Mouse (Mus musculus): ENCODE measurements around the gene Lrrc10b. TPM values are rescaled to one million over a fixed set of nuclear protein-coding genes. Genes with fewer than 3 reads are reported as not detected.

Gene Lrrc10b
- polyA plus RNA-seq, 1 experiment, result 2.9 TPM

GRCm38 (mm10) chr19:10444685-10445369 is 12.4 kb downstream of the Lrrc10b start:
- DNase-seq (ENCODE audit: low spot score), result no peak

GRCm38 (mm10) chr19:10437521-10437920 is 19.8 kb downstream of the Lrrc10b start:
- no peak for DNase-seq (ENCODE audit: low spot score)

- DNase-seq (ENCODE audit: low spot score), result no peak
Measured at GRCm38 (mm10) chr19:10436726-10437125, 20.5 kb downstream of the Lrrc10b start.

- no peak for DNase-seq (ENCODE audit: low spot score)
Measured at GRCm38 (mm10) chr19:10435908-10436307, 21.4 kb downstream of the Lrrc10b start.

DNA sequence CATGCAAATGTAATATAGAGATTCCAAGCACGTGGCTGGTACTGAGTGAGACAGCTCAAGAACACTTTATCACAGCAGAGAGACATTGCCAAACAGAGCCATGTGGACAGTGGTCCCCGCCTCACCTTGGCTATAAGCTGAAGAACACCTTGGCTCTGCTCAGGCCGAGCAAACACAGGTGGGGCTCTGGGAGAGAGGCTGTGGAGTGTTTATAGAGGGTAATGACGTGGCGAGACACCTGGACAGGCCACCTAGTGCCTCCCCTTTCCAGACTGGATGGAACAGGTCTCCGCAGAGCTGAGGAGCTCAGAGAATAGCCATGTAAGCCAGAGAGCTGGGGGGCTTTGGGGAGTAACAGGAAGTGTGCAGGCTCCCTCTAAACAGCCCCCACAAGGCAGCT is 22.3 kb downstream of the Lrrc10b start:
- no peak for DNase-seq (ENCODE audit: low spot score)

DNA sequence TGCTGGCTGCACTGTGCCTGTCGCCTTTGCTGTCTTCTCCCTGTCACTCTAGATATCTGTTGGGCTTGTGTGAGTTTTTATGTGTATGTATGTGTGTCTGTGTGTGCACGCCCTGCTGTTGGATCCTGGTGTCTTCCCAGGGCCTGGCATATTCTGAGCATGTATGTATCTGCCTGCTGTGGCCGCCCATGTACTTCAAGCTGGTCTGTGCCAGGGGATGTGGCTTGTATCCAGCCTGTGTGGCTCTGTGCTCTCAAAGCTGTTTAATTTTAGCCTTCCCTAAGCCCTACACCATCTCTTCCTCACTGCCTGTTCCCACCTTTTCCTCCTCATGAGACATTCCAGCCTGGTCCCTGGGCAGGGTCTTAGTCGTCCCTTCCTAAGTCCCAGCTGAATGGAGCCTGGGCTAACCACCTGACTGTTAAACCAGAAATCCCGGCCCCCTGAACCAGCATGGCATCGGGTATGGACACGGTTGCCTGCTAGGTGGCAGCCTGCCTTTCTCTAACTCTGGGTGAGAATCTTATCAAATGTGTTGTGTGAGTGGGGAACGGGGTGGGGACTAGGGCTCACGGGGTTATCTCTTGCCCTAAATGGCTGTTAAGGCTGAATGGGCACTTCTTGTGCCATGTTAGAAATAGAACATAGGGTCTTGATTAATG is 23.3 kb downstream of the Lrrc10b start:
- DNase-seq (ENCODE audit: low spot score), result no peak

- DNase-seq (ENCODE audit: low spot score), result no peak
Measured at GRCm38 (mm10) chr19:10433225-10433624, 24.0 kb downstream of the Lrrc10b start.

GRCm38 (mm10) chr19:10431841-10432240 is 25.4 kb downstream of the Lrrc10b start:
- DNase-seq (ENCODE audit: low spot score), result no peak

GRCm38 (mm10) chr19:10431410-10431809 is 25.9 kb downstream of the Lrrc10b start:
- no peak for DNase-seq (ENCODE audit: low spot score)

DNA sequence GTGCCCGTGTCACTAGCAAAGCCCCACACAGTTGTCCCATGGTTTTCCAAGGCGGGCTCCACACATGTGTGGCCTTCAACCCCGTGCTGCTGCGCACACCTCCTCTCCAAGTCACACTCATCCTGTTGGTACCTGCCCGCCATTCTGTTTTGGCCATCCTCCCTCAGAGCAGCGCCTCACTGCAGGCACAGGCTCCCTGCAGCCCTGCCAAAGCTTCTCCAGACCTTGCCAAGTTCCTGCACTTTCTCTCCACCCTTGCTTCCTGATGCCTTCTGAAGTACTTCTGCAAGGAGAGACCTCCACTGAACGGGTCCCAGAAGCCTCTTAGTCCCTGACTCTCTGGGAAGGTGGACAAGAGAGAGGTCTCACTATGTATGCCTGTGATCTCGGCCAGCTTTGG is 27.9 kb downstream of the Lrrc10b start:
- no peak for DNase-seq (ENCODE audit: low spot score)

GRCm38 (mm10) chr19:10427431-10427830 is 29.8 kb downstream of the Lrrc10b start:
- no peak for DNase-seq (ENCODE audit: low spot score)

DNA sequence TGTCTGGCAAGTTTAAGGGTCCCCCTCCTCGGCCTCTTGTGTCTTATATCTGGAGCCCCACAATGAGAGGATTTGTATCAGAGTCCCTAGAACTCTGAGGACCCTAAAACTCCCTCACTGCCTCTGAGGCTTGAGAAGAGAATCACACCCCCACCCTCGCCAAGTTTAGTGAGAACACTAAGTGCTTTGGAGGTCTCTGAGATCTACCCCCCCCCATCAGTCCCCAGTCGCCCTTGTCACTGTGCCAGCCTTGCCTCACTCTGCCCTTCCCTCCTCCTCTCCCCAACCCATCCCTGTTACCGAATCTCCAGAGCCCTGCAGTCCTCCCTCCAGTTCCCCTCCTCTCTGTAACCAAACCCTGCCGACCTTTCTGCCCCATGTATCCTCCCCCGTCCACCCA is 30.5 kb downstream of the Lrrc10b start:
- no peak for DNase-seq (ENCODE audit: low spot score)

GRCm38 (mm10) chr19:10426312-10426711 is 31.0 kb downstream of the Lrrc10b start:
- no peak for DNase-seq (ENCODE audit: low spot score)

GRCm38 (mm10) chr19:10425484-10426270 is 31.6 kb downstream of the Lrrc10b start:
- DNase-seq (ENCODE audit: low spot score), result no peak

DNA sequence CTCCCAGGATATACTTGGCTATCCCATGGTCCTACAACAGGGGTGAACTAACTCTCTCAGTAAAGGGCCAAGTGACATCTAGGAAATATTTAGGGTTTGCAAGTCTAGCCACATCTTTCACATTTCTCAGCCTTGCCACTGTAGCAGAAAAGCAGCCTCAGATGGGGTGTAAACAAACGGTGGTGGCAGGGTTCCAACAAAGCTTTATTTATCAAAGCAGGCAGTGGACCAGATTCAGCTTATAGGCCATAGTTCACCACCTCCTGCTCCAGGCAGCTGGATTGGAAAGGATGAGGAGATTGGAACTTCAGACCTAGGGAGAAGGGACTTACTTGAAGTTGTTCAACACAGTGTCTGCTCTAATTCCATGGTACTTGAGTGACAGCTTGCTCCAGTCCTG is 32.5 kb downstream of the Lrrc10b start:
- DNase-seq (ENCODE audit: low spot score), result no peak

DNA sequence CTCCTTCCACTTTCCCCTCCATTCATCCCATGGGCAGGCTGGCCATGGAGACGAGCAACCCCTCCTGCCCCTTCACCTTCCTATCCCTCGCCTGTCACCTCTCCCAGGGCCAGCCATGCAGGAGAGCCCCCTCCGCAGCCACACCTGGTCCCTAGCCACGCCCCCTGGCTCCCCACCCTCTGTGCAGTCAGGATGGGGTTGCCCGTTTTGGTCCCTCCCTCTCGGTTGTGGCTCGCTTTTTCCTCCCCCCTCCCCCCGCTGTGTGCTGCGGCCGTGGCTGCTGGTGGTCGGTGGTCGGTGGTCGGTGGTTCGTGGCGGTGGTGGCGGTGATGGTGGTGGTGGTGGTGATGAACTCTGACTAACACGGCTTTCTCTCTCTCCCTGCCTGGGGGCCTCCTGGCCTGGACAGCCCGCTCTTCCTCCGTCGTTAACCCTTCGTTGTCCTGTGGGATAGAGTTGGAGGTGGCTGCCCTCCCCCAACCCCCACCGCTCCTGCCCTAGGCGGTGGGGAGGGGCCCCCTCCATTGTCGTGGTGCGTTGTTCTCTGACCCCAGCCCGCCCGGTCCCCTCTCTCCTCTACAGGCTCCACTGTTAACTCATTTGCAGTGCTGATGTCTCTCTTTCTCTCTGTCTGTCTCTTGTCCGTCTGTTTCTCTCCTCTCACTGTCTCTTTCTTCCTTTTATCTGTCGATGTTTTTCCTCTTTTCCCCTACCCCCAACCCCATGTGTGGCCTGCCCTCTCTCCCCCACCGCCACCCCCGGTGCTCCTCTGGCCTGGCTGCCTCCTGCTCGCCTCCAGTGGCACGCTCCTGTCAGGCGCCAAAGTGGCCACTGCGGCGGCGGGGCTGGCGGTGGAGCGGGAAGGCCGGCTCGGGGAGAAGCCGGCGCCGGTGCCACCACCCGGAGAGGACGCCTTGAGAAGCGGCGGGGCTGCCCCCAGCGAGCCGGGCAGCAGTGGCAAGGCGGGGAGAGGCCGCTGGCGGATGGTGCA is 35.0 kb downstream of the Lrrc10b start:
- DNase-seq (ENCODE audit: low spot score), result no peak

- no peak for DNase-seq (ENCODE audit: low spot score)
Measured at GRCm38 (mm10) chr19:10417436-10417835, 39.8 kb downstream of the Lrrc10b start.

- no peak for DNase-seq (ENCODE audit: low spot score)
Measured at GRCm38 (mm10) chr19:10416889-10417288, 40.4 kb downstream of the Lrrc10b start.

GRCm38 (mm10) chr19:10415508-10415907 is 41.8 kb downstream of the Lrrc10b start:
- DNase-seq (ENCODE audit: low spot score), result no peak

DNA sequence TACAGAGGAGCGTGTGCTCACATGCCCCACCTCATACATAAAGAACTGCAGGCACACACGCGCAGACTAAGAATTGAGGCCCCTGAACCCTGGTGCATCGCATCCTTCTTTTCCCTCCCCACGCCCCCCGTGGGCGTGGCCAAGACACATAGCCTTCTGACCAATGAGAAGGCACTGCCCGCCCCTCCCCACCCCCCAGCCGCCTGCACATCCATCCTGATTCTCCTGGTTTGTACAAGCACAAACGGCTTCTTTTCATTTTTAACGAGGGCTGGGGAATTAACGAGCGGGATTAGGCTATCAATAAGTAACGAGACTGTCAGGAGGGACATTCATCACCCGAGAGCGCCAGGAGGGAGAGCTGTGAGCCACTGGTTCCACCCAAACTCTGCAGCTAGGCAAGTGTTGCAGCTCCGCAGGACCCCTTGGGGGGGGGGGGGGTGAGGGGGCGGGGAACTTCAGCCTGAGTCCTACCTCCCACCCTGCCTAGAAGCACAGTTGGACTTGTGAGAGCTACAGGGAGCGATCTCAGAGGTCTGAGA is 43.5 kb downstream of the Lrrc10b start:
- no peak for DNase-seq (ENCODE audit: low spot score)

All from urinary bladder, adult 2 months (tissue).